Mouse (Mus musculus) CH12.LX (cell line): Measurements from ENCODE around the gene Smarca2. TPM values are rescaled to one million over a fixed set of nuclear protein-coding genes. Genes with fewer than 3 reads are reported as not detected.
A peak's percentile ranks its signal among the peaks of the same experiment; 100 is the strongest.

Experiments
- DNase-seq: peaks from one replicate; pipeline ENCODE4 v3.0.0-alpha.2; 2013; ENCODE audit errors: extremely low read depth
- H3K27ac ChIP-seq: 2 replicates; pipeline ENCODE4 v1.5.1; 2012; ENCODE audit warnings: low read depth, mild to moderate bottlenecking, control low read depth, moderate library complexity; ENCODE audit not compliant: insufficient read depth
- H3K27me3 ChIP-seq: replicated peaks from 2 replicates; pipeline ENCODE3; 2012; ENCODE audit warnings: inconsistent platforms
- H3K36me3 ChIP-seq, 2 experiments: replicated peaks in 1 of 2; 2 replicates each; pipeline versions ENCODE3 to v1.6.1; 2012; ENCODE audit warnings: inconsistent platforms in 1 of 2, low read length in 1 of 2, mild to moderate bottlenecking in 1 of 2, mixed read lengths in 1 of 2, moderate library complexity in 1 of 2; ENCODE audit not compliant: control insufficient read depth in 1 of 2, insufficient read depth in 1 of 2
- H3K4me1 ChIP-seq, 2 experiments: 2 replicates each; pipeline ENCODE4 v1.6.1; 2012; ENCODE audit warnings: inconsistent platforms in 1 of 2, moderate library complexity in 1 of 2; ENCODE audit not compliant: insufficient read depth in 2 of 2, control insufficient read depth in 1 of 2
- H3K4me2 ChIP-seq: 2 replicates; pipeline ENCODE4 v1.6.1; 2012; ENCODE audit warnings: low read depth, mild to moderate bottlenecking, control low read depth; ENCODE audit not compliant: poor library complexity, insufficient read depth, severe bottlenecking
- H3K4me3 ChIP-seq, 3 experiments: fragments of 150-350 bp in 1 of 3; sonication (generic) in 1 of 3; replicated peaks in 1 of 3; 2 replicates each; pipeline versions ENCODE3 to v1.5.1; 2011 to 2012; ENCODE audit warnings: low read depth in 2 of 3, low read length in 2 of 3, mild to moderate bottlenecking in 2 of 3, moderate library complexity in 2 of 3, control low read depth in 1 of 3, improper control_type of control experiment in 1 of 3, inconsistent platforms in 1 of 3, mixed read lengths in 1 of 3; ENCODE audit not compliant: poor library complexity in 1 of 3
- H3K79me2 ChIP-seq: replicated peaks from 2 replicates; pipeline ENCODE4 v1.6.1; 2012; ENCODE audit warnings: mild to moderate bottlenecking, moderate library complexity; ENCODE audit not compliant: control insufficient read depth, poor library complexity, insufficient read depth, severe bottlenecking; ENCODE audit errors: extremely low read depth
- H3K9ac ChIP-seq: 2 replicates; pipeline ENCODE4 v1.6.1; 2012; ENCODE audit warnings: low read depth, mild to moderate bottlenecking, control low read depth, moderate library complexity; ENCODE audit not compliant: insufficient read depth
- H3K9me3 ChIP-seq: replicated peaks from 2 replicates; pipeline ENCODE3; 2012; ENCODE audit warnings: low read length, inconsistent platforms, mixed read lengths
- BHLHE40 ChIP-seq: IDR thresholded peaks from 2 replicates; pipeline ENCODE4 v1.6.1; 2011; ENCODE audit warnings: mild to moderate bottlenecking, low read depth, low read length, improper control_type of control experiment
- CHD2 ChIP-seq: IDR thresholded peaks from 2 replicates; pipeline ENCODE4 v1.6.1; 2011; ENCODE audit warnings: low read length, improper control_type of control experiment
- CTCF ChIP-seq, 2 experiments: IDR thresholded peaks in 1 of 2; conservative IDR thresholded peaks in 1 of 2; 2 replicates each; pipeline ENCODE4 v1.5.1; 2011 to 2012; ENCODE audit warnings: low read depth in 2 of 2, low read length in 2 of 2, improper control_type of control experiment in 1 of 2, inconsistent platforms in 1 of 2, mild to moderate bottlenecking in 1 of 2, moderate library complexity in 1 of 2
- ELF1 ChIP-seq: IDR thresholded peaks from 2 replicates; pipeline ENCODE4 v1.6.1; 2014; ENCODE audit warnings: low read depth, mild to moderate bottlenecking, inconsistent platforms, low read length, improper control_type of control experiment
- GABPA ChIP-seq: IDR thresholded peaks from 2 replicates; pipeline ENCODE4 v1.6.1; 2012; ENCODE audit warnings: low read depth, low read length, improper control_type of control experiment, inconsistent platforms; ENCODE audit not compliant: insufficient replicate concordance
- HCFC1 ChIP-seq: IDR thresholded peaks from 2 replicates; pipeline ENCODE4 v1.6.1; 2012; ENCODE audit warnings: low read depth, mild to moderate bottlenecking, inconsistent platforms, low read length, improper control_type of control experiment
- IRF4 ChIP-seq: IDR thresholded peaks from 2 replicates; pipeline ENCODE4 v1.6.1; 2014; ENCODE audit warnings: low read depth, mild to moderate bottlenecking, inconsistent platforms, low read length, improper control_type of control experiment
- JUN ChIP-seq: IDR thresholded peaks from 2 replicates; pipeline ENCODE4 v1.6.1; 2011; ENCODE audit warnings: low read depth, mild to moderate bottlenecking, low read length, improper control_type of control experiment, moderate library complexity; ENCODE audit not compliant: insufficient read depth
- KAT2A ChIP-seq: IDR thresholded peaks from 2 replicates; pipeline ENCODE4 v1.6.1; 2012; ENCODE audit warnings: low read length, improper control_type of control experiment, inconsistent platforms; ENCODE audit not compliant: insufficient replicate concordance
- MAFK ChIP-seq: IDR thresholded peaks from 2 replicates; pipeline ENCODE4 v1.6.1; 2011; ENCODE audit warnings: low read length, improper control_type of control experiment; ENCODE audit not compliant: insufficient replicate concordance
- MAZ ChIP-seq: IDR thresholded peaks from 2 replicates; pipeline ENCODE4 v1.6.1; 2012; ENCODE audit warnings: low read depth, mild to moderate bottlenecking, inconsistent platforms, low read length, improper control_type of control experiment, moderate library complexity
- MEF2A ChIP-seq: IDR thresholded peaks from 2 replicates; pipeline ENCODE4 v1.6.1; 2014; ENCODE audit warnings: low read depth, mild to moderate bottlenecking, inconsistent platforms, low read length, improper control_type of control experiment, borderline replicate concordance
- MXI1 ChIP-seq: IDR thresholded peaks from 2 replicates; pipeline ENCODE4 v1.6.1; 2011; ENCODE audit warnings: mild to moderate bottlenecking, low read depth, low read length, improper control_type of control experiment
- MYC ChIP-seq: IDR thresholded peaks from 2 replicates; pipeline ENCODE4 v1.6.1; 2011; ENCODE audit warnings: low read depth, mild to moderate bottlenecking, improper control_type of control experiment, low read length
- NELFE ChIP-seq: IDR thresholded peaks from 2 replicates; pipeline ENCODE4 v1.6.1; 2011; ENCODE audit warnings: low read depth, low read length, improper control_type of control experiment
- PAX5 ChIP-seq: IDR thresholded peaks from 2 replicates; pipeline ENCODE4 v1.6.1; 2012; ENCODE audit warnings: low read length, inconsistent platforms, mixed read lengths
- RCOR1 ChIP-seq: conservative IDR thresholded peaks from 2 replicates; pipeline ENCODE4 v1.6.1; 2012; ENCODE audit warnings: low read depth, mild to moderate bottlenecking, inconsistent platforms, low read length, improper control_type of control experiment
- SIN3A ChIP-seq: IDR thresholded peaks from 2 replicates; pipeline ENCODE4 v1.6.1; 2012; ENCODE audit warnings: low read length, improper control_type of control experiment, inconsistent platforms
- TBP ChIP-seq: conservative IDR thresholded peaks from 2 replicates; pipeline ENCODE4 v1.6.1; 2011; ENCODE audit warnings: low read depth, low read length, improper control_type of control experiment
- TCF12 ChIP-seq: IDR thresholded peaks from 2 replicates; pipeline ENCODE4 v1.6.1; 2014; ENCODE audit warnings: low read depth, mild to moderate bottlenecking, inconsistent platforms, low read length, improper control_type of control experiment
- UBTF ChIP-seq: IDR thresholded peaks from 2 replicates; pipeline ENCODE4 v1.6.1; 2012; ENCODE audit warnings: low read depth, mild to moderate bottlenecking, inconsistent platforms, low read length, improper control_type of control experiment, moderate library complexity
- USF1 ChIP-seq: IDR thresholded peaks from 2 replicates; pipeline ENCODE4 v1.6.1; 2014; ENCODE audit warnings: low read depth, mild to moderate bottlenecking, inconsistent platforms, low read length, improper control_type of control experiment
- ZKSCAN1 ChIP-seq: IDR thresholded peaks from 2 replicates; pipeline ENCODE4 v1.6.1; 2012; ENCODE audit warnings: low read depth, inconsistent platforms, low read length, improper control_type of control experiment, borderline replicate concordance
- ZMIZ1 ChIP-seq: IDR thresholded peaks from 2 replicates; pipeline ENCODE4 v1.6.1; 2012; ENCODE audit warnings: low read depth, mild to moderate bottlenecking, inconsistent platforms, low read length, improper control_type of control experiment
- ZNF384 ChIP-seq: IDR thresholded peaks from 2 replicates; pipeline ENCODE4 v1.6.1; 2012; ENCODE audit warnings: low read depth, low read length, improper control_type of control experiment, inconsistent platforms
- dilution Hi-C: fragments of 300-500 bp; cut with MboI; formaldehyde crosslinking; loops from 2 replicates; pipeline ENCODE4 v1.14.3; 2020; ENCODE audit warnings: low sequenced_read_pairs; ENCODE audit not compliant: extremely low pct_unique_long_range_greater_than_20kb, extremely low pct_ligation_motif_present
- in situ Hi-C: fragments of 300-500 bp; cut with MboI; formaldehyde crosslinking; loops from 3 replicates; pipeline ENCODE4 v1.14.3; 2019; ENCODE audit warnings: low sequenced_read_pairs, low pct_ligation_motif_present, low pct_unique_long_range_greater_than_20kb, mixed read lengths
- polyA plus RNA-seq: library from polyadenylated mRNA; unstranded; fragments of >175 nt; gene quantifications from 2 replicates; pipeline ENCODE4 v1.2.1, GENCODE M21; 2012; ENCODE audit warnings: low read depth; ENCODE audit not compliant: insufficient read length
- total RNA-seq, 2 experiments: library from RNA; depleted of rRNA; stranded (reverse); fragments of 300-350 nt in 1 of 2; fragments of >200 nt in 1 of 2; gene quantifications; 2 replicates each; pipeline ENCODE4 v1.2.3; 2012 to 2014

The Smarca2 gene
- total and polyA plus RNA-seq, 3 experiments: 19.4 to 47.1 (median 21.8) TPM

- TF ChIP-seq CTCF (conservative IDR thresholded peaks at IDR 0.05 in 1 of 2, IDR thresholded peaks at IDR 0.05 in 1 of 2; ENCODE audit: low read depth in 2 of 2, low read length in 2 of 2) (no peak), IRF4 (peak; percentile 46; the same call in 1 of the 2 replicates), MAZ (no peak), HCFC1 (no peak), USF1 (no peak), MAFK (no peak), SIN3A (no peak), MYC (peak; percentile 32; the same call in 1 of the 2 replicates), JUN (no peak)
- TF ChIP-seq, all 38 proteins: peak for 7
Measured at GRCm38 (mm10) chr19:26759295-26759694, 154.4 kb downstream of the Smarca2 start (continued).

- Histone ChIP-seq H3K9ac (no peak overlapping the region), H3K27me3 (no peaks in the 10 kb centered on the region), H3K36me3 (peaks cover 13 to 85% of the 10 kb centered on the region in 2 experiments), H3K4me3 (no peak overlapping the region), H3K79me2 (no peaks in the 10 kb centered on the region), H3K9me3 (no peaks in the 10 kb centered on the region), H3K4me1 (peaks cover 8 to 20% of the 10 kb centered on the region in 2 experiments), H3K27ac (no peak overlapping the region), H3K4me2 (no peak overlapping the region)
- DNase-seq: no peak
- in situ Hi-C loops: no loop called here
- dilution Hi-C loops: no loop called here
- no peak for TF ChIP-seq SIN3A
- TF ChIP-seq ZNF384: no peak
- TF ChIP-seq CHD2: no peak
- no peak for TF ChIP-seq ELF1
- no peak for TF ChIP-seq GABPA
- TF ChIP-seq MXI1: no peak
- TF ChIP-seq HCFC1: no peak
- no peak for TF ChIP-seq TCF12
Measured at GRCm38 (mm10) chr19:26761257-26761656, 156.4 kb downstream of the Smarca2 start.

GRCm38 (mm10) chr19:26765483-26765882, 160.6 kb downstream of the Smarca2 start:
- H3K4me1 ChIP-seq: peaks cover 0 to 9% of the 10 kb centered on the region in 2 experiments; a peak in 2 of 4 replicates
- H3K9me3 ChIP-seq: no peaks in the 10 kb centered on the region
- H3K36me3 ChIP-seq: peaks cover 13 to 84% of the 10 kb centered on the region in 2 experiments
- no peak for TF ChIP-seq UBTF
- no peak for TF ChIP-seq ELF1
- no peak for TF ChIP-seq IRF4
- no peak for TF ChIP-seq KAT2A
- no peak for TF ChIP-seq CHD2
- no peak for TF ChIP-seq TBP
- TF ChIP-seq BHLHE40: no peak
- no peak for TF ChIP-seq ZKSCAN1
- TF ChIP-seq NELFE: no peak
- TF ChIP-seq MEF2A: no peak
- no peak for TF ChIP-seq SIN3A
- no peak for TF ChIP-seq MAZ
- TF ChIP-seq RCOR1: no peak
- TF ChIP-seq ZMIZ1: no peak
- no peak for TF ChIP-seq ZNF384
- no peak for TF ChIP-seq PAX5
- TF ChIP-seq JUN: no peak
- no peaks in the 10 kb centered on the region for H3K27me3 ChIP-seq
- H3K9ac ChIP-seq: no peak overlapping the region
- H3K4me3 ChIP-seq: no peak overlapping the region
- no peak overlapping the region for H3K4me2 ChIP-seq
- H3K79me2 ChIP-seq: no peaks in the 10 kb centered on the region
- dilution Hi-C loops (no loop called here), in situ Hi-C loops (no loop called here)
- DNase-seq: no peak
- H3K27ac ChIP-seq: no peak overlapping the region
